Mouse (Mus musculus) embryo, embryonic 10.5 days (tissue): ENCODE results near the gene Pkp4.

Source experiments
- DNase-seq: peaks from one replicate; pipeline ENCODE4 v3.0.0-alpha.2; 2015; ENCODE audit warnings: low spot score

Gene Pkp4

DNA sequence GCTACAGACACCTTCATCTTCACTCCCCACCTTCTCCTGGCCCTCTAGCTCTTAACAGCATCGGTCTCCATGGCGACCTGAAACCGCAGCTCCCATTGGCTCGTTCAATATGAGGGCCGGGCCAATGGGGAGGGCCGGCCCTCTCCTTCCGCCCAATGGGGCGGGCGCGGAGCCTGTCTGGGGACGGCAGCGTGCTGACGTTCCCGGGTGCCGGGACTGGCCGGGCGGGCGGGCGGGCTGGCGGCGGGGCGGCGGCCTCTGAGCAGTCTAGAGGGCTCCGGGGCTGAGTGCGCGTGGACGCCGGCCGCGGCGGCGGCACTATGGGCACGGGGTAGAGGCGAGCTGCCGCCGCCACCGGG, at the start of gene Pkp4, which contains the start of gene Ccdc148:
Gene Pkp4 (plus strand): TSS at position 246 of the 359 bp plus-strand sequence.
Gene Ccdc148 (minus strand): TSS at position 79 of the 359 bp plus-strand sequence.
- peak; percentile 98 for DNase-seq

DNA sequence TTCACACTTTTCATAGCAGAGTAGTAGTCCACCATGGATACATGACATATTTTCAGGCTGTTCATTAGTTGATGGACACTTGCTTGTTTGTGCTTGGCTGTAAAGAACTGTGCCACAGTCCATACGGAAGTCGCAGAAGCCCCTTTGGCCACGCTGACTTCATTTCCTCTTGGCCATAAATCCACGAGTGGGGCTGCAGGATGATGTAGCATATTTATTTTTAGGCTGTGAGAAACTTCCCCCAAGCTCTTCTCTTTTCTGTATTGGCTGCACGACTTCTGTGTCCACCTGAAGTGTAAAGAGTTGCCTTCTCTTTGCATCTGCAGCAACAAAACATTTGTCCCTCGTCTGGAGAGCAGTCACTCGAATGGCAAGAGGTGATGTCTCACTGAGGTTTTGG, 31.6 kb upstream of the Pkp4 start:
- no peak for DNase-seq

DNA sequence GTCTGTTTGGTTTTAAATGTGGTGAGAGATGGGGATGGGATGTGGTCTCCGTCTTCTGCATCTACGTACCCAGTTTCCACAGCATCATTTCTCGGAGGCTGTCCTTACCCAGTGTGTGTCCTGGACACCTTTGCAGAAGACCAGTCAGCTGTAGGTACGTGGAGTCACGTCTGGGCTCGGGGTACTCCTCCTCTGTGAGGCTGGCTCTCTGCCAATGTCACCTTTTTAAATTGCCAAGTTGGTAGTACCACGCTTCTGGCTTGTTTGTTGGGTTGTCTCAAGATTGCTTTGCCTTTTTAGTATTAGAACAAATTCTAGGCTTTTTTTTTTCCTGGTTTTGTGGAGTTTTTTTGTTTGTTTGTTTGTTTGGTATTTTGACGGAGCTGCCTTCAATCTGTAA, 30.8 kb upstream of the Pkp4 start:
- no peak for DNase-seq

DNA sequence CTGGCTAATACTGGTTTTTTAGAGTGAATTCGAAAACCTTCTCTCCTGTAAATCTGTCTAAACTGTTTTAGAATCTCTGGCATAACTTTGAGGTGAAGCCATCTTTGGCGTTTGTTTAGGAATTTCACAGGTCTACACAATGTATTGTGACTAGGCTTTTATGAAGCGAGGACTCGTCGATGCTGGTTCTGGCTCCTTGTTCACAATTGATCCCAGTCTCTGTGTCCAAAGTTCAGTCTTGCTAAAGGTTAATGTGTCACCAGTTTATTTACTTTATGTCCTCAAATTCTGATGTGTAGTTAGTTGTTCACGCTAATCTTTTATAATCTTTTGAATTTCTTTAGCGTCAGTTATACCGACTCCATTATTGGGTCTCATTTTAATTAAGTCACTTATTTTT, 29.6 kb upstream of the Pkp4 start:
- DNase-seq, result no peak

DNA sequence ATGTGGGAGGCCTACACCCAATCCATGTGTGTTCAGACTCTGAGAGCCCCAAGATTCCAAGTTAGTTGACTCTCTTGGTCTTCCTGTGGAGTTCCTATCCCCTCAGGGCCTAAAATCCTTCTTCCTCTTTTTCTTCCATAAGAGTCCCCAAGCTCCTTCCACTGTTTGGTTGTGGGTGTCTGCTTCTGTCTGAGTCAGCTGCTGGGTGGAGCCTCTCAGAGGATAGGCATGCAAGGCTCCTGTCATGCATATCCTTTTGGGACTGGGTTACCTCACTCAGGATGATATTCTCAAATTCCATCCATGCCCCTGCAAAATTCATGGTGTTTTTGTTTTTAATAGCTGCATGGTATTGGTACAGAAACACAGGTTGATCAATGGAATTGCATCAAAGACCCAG, 5.2 kb upstream of the Pkp4 start:
- DNase-seq, result no peak

DNA sequence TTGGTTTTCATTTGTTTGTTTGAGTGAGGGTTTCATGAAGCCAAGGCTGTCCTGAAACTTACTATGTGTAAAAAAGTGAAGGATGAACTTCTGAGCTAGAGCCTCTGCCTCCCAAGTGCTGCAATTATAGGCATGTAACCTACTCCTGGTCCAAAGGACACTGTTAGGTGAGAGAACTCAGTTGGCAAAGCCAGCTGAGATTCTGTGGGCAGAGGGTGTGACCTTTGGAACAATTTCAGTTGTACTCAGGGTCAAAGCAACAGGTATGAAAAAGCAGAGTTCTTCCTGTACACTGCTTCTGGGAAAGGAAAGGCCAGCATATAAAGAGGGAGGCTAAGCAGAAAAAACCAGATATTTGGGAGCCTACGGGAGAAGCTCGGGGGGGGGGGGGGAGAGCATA, 2.5 kb upstream of the Pkp4 start:
- DNase-seq, result no peak

DNA sequence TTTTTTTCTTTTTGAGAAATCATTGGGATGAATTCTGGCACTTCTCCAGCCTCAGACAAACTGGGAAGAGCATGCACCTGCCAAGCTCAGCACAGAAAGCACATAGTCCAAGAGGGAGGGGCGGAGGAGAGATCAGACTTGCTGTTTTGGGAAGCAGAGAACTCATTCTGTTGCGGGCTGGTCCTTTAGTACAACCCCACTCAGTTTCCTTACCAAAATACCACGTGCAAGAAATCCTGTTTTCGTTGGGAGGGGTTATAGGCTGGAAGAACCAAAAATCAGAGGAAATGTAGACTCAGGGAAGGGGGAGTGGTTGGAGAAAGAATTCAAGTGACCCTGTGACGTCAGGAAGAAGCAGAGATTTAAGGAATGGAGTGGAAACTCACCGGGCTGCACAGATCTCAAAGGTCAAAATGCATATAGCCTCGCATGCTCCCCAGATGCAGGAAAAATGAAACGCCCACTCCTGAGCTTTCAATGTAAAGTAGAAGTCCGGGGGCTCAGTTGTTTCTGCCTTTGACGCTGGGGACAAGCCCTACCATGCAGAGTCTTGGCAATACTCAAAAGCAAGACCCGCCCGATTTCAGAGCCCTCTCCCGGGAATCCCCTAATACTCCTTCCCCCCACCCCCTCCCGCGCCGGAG, 567 bp upstream of the Pkp4 start:
- DNase-seq, result no peak

DNA sequence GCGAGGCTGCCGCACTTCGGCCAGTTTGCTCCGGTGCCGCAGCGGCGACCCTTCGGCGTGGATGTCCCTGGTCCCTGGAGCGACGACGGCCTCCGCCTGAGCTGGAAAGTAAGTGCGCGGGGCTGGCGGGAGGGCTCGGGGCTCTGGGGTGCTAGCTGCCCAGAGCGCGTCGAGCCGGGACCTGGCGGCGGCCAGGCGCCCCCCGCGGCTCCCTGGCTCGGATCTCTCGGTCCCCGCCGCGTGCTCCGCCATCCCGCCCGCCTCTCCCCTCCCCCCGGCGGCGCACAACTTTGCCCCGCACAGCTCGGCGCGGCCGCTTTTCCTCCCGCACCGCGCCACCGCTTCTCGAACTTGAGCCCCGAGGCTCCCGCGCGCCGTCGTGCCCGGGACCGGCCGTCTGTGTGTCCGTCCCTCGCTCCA, 381 bp downstream of the Pkp4 start:
- DNase-seq, result peak; percentile 51

DNA sequence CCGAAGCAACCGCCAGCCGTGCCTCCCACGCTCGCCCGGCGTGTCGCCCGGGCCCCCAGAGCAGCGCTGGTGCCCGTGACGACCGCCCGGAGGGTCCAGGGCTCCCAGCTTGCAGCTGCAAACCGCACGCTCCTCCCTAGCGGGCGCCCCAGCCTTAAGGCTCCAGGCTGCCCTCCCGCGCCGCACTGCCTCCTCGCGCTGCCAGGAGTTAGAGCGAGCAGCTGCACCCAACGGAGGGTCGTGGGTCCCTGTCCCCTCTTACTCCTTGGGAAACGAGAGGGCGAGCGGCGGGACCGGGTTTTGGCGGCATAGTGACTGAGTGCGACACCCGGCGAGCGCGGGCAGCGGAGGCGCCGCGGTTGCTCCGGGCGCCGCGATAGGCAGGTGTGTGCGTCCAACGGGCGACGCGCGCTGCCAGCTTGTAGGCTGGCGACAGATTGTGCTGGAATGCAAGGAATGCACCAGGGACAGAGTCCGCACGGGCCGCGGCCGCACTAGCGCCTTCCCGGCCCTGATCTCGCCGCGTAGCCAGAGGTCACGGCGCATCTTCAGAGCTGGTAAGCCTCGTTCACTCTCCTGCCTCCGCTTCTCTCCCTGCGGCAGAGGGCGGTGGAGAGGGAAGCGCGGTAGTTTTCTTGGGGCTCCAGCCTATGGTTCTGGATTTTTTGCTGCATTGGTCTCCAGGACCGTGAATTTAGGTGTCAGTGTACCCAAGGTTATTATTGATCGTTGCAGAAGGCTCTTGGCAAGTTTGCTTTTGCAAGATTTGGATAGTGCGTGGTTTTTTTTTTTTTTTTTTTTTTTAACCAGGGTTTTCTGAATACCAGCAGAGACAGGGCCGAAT, 1.0 kb downstream of the Pkp4 start:
- peak; percentile 75 for DNase-seq

DNA sequence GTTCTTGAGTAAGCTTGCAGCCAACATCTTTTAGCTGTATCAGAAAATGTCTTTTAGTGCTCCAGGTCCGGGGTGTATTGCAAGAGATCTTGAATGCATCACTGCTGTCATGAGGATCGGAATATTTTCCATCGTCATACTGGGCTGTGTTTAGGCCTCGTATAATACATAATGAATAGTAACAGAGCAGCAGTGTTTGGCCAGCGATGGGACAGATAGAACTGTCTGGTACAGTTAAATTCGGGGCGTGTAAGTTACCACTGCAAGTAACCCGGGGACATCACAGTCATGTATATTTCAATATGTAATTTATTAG, 1.6 kb downstream of the Pkp4 start:
- DNase-seq, result no peak

DNA sequence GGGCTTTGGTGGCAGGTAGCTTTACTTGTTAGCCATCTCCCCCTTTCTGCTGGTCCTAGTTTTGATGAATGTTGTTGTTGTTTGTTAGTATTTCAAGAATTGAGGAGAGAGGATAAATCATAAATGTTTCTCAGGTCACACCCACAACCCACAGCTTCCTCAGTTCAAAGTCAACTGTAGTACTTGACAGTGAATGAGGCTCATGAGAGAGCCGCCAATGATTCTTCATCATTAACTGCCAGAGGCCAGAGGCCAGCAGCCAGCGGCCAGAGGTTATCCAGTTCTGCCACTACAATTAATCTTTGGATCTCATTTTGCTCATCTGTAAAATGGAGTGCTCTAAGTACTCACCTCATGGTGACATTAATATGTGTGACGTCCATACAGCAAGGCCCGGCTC, 6.3 kb downstream of the Pkp4 start:
- no peak for DNase-seq

DNA sequence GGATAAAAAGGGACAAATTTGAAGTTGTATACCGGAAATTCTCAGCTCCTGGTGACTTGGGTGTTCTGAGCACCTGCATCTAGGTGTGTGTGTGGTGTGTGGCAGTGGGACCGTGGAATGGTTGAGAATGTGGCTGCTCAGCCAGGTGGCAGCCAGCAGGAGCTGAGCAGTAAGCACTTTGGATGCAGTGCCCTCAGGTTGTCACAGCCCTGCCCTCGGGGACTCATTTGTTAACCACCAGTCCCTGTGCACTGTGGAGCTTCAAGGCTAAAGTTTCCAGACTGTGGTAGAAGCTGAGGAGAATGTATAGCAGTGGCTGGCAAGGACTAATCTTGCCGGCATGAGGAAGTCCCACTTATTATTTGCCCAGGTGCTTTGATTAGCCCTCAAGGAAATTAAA, 7.2 kb downstream of the Pkp4 start:
- no peak for DNase-seq

DNA sequence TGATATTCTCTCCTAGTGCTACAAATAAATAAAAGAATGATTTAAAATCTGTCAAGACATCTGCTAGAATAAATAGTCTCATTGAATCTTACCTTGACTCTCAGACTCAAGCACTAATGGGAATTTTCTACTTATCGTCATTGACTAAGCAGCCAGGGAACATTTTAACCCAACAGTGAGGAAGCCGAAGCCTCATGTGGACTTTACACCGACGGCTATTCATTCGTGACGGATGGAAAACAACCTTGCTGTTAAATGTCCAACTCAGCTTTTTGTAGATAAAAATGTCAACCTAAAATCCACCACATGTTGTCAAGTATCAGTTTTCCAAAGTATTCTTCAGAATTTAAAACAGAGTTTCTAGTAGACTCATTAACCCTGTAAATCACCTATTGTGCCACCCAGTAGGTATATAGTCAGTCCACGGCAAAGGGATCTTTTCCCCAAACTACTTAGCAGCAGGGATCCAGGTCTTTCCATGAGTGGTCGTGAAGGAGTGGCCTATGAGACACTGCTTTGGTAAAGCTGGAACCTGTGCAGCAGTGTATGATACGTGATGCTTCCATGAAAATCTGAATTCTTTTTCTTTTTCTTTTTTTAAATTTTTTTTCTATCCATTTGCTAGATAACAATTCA, 9.0 kb downstream of the Pkp4 start:
- no peak for DNase-seq

DNA sequence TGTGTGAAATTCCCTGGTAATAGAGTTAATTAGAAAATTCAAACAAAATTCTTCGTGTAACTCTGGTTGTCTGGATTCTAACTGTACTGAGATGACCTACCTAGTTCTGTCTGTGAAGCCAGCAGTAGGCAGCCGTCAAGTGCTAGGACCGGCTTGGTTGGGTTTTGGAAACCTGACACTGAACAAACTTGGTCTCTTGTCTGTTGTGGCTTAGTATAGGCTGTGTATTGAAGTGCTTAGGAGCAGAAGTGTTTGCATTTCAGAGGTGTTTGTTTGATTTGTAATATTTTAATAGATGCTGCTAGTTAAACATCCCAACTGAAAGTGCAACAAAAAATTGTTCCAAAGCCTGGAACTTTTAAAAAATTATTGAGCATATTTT, 9.5 kb downstream of the Pkp4 start:
- DNase-seq, result no peak

DNA sequence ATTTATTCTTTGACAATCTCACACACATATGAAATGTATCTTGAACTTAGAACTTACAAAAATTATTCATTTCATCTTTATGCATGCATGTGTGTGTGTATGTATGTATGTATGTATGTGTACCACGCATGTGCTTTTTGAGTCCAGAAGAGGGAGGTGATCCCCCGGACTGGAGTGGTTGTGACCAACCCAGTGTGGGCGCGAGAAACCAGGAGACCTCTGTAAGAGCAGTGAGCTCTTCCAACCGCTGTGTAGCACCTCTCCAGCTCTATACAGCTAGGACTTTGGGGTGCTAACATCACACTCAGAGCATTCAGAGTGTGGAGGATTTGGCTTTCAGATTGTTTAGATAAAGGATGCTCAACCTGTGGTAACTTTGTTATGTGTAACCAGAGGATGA, 9.9 kb downstream of the Pkp4 start:
- no peak for DNase-seq

DNA sequence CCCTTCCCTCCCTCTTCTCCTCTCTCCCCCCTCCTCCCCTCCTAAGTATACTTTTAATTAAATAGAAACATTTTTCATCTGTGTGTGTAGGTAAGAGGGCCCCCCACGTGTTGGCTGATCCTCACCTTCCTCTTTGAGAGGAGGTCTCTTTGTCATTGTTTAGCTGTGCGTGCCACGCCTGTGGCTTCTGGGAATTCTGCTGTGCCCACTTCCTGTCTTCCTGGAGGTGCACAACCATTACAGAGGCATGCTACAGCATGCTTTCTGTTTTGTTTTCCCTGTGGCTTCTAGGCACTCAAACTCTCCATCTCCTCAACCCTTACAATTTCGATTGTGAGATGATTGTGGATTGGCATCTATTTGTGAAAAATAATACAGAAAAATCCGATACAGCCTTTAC, 10.9 kb downstream of the Pkp4 start:
- DNase-seq, result no peak

DNA sequence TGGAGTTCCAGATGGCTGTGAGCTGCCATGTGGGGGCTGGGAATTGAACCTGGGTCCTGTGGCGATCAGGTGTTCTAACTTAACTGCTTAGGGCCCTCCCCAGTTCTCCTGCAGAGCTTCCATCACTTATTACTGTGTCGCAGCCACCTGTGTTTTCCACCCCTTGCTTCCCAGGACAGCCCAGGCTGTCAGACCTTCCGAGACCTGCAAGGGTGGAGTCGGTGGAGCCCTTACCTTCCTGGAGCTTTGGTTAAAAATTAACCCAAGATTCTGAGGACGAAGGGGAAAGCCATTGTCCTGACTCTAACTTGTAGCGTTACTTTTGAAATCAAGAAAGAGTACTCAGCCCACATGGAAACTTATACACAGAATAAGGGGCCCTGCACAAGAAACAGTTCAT, 15.3 kb downstream of the Pkp4 start:
- DNase-seq, result no peak

DNA sequence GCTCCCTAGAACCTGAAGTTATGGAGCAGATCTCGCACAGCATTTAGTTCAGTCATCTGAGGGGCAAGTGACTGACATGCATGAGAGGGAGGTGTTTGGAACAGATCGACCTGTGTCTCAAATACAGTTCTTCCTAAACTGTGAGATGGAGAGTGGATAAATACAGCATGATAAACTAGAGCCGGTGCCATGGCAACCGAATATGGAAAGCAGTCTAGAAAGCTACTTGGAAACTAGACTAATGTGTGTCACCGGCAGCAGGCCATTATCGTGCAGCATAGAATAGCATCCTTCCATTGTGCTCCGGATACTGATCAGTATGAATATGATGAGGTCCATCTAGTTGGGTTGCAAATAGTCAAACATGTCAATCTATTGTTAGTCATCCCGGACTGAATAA, 17.5 kb downstream of the Pkp4 start:
- no peak for DNase-seq

DNA sequence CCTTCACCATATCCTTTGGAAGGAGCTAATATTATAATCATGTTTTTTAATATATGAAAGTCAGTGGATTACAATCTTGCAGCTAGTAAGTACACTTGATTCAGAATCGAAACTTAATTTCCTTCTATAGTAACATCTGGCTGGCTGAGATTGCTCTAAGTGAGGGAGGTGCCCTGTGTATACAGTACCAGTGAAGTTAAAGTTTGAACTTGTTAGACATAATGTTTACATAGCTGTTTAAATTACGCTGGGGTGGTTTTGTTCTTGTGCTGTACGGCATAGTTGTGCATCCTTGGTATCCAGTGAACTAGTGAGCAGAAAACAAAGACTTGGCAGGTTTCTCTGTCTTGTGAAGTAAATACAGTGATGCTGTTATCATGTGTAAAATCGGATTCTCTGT, 18.3 kb downstream of the Pkp4 start:
- no peak for DNase-seq

DNA sequence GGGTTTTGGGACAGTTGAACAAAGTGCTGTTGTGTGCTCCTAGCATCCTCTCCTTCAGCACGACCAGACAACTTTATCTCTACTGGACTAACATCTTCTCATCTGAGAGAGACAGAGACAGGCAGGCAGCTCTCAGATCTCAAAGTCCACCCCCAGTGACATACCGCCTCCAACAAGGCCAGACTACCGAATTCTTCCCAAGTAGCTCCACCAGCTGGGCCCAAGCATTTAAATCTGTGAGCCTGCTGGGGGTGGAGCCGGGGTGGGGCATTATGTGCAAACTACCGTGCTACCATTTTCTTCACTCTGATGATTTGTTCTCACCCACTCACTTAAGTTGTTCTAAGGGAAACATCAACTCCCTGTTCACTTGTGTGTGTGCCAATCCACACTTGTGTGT, 18.8 kb downstream of the Pkp4 start:
- no peak for DNase-seq

DNA sequence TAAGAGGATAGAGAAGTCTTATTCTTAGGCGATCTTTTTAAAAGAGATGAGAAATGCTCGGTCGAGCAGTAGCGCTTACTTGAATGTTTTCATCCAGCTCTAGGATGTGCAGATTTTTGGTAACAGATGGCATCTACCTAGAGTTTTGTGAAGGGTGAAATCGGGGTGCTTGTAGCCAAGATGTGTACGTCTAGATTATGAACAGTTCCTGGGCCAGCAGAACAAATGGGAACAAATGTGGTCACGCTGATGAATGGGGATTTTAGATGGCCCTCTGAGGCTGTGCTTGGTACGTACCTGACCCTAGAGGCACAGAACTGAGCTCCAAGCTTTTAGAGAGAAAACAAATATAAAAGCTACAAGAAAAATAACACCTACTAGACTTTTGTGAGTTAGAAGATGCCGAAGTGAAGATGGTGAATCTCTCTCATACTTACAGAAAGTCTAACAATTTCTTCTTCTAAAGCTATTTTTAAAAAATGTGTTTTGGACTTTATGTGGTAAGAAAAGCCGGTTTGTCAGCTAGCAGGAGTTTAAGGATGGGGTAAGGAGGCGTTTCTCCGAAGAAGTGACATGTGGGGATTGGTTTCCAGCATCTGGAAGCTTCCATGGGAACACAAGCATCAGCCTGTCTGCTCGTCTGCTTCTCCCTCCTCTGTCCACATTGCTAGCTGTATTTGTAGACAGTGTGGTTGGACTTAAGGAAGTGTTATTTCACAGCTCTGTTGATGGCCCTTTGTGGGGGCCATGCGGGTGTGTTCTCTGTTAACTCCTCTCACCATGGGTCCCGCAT, 20.9 kb downstream of the Pkp4 start:
- DNase-seq, result no peak

DNA sequence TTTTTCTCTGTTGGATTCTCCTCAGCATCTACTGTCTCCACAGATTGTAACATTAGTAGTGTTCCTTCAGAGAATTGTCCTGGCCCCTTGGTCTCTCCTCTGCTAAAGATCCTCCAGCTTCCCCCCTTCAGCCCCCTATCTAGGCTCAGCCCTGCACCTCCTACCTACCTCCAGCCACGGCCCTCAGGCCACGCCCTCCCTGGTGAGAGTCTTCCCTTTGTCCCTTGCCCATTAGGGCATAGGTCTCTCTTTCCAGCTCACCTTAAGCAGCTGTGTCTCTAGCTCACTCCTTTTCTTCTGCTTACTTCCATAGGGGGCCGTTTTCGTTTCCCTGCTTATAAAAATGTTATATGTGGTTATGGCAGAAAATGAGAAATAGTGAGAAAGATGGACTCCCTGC, 22.9 kb downstream of the Pkp4 start:
- DNase-seq, result no peak
